Mouse (Mus musculus) brain, adult 2 months (tissue): ENCODE results near the gene Slc31a2.

Experiments
- DNase-seq: peaks from one replicate; pipeline ENCODE4 v3.0.0; 2011; ENCODE audit warnings: low read depth, low spot score

The Slc31a2 gene

GRCm38 (mm10) chr4:62316456-62316855 is 54.1 kb downstream of the Slc31a2 start:
- DNase-seq: no peak

GRCm38 (mm10) chr4:62318294-62318693 is 55.9 kb downstream of the Slc31a2 start:
- DNase-seq: no peak

- peak; percentile 26 for DNase-seq
Observed at GRCm38 (mm10) chr4:62322684-62323083, 60.3 kb downstream of the Slc31a2 start.

GRCm38 (mm10) chr4:62326111-62326510 is 63.7 kb downstream of the Slc31a2 start:
- DNase-seq: no peak

- DNase-seq: no peak
Observed at GRCm38 (mm10) chr4:62328941-62329660, 66.7 kb downstream of the Slc31a2 start.

GRCm38 (mm10) chr4:62331977-62332376 is 69.6 kb downstream of the Slc31a2 start:
- DNase-seq: peak; percentile 20

- DNase-seq: no peak
Observed at GRCm38 (mm10) chr4:62338536-62338935, 76.2 kb downstream of the Slc31a2 start.

- no peak for DNase-seq
Observed at GRCm38 (mm10) chr4:62344000-62344399, 81.6 kb downstream of the Slc31a2 start.

- DNase-seq: no peak
Observed at GRCm38 (mm10) chr4:62345827-62346226, 83.5 kb downstream of the Slc31a2 start.

GRCm38 (mm10) chr4:62347605-62348328 is 85.4 kb downstream of the Slc31a2 start:
- no peak for DNase-seq
